Mouse (Mus musculus) left cerebral cortex, postnatal 4 days (tissue): ENCODE data around the gene Telo2. TPM values are rescaled to one million over a fixed set of nuclear protein-coding genes. Genes with fewer than 3 reads are reported as not detected.

Experiments used
- DNase-seq: peaks from one replicate; pipeline ENCODE4 v3.0.0-alpha.2; 2022
- intact Hi-C: fragments of 180-260 bp; cut with DNase I; formaldehyde crosslinking; loops from one replicate; pipeline ENCODE4 v1.15.1; 2025
- total RNA-seq, 2 experiments: library from RNA; stranded (reverse); gene quantifications; 2 replicates each; pipeline ENCODE4 v1.2.3; 2021

Telo2 gene
- total RNA-seq, 2 experiments from 2014 or later, result 58.3 to 59.3 TPM

GRCm38 (mm10) chr17:25109578-25109977 lies 6.2 kb downstream of the Telo2 start:
- DNase-seq, result peak; percentile 54
- intact Hi-C loops, result no loop called here

DNA sequence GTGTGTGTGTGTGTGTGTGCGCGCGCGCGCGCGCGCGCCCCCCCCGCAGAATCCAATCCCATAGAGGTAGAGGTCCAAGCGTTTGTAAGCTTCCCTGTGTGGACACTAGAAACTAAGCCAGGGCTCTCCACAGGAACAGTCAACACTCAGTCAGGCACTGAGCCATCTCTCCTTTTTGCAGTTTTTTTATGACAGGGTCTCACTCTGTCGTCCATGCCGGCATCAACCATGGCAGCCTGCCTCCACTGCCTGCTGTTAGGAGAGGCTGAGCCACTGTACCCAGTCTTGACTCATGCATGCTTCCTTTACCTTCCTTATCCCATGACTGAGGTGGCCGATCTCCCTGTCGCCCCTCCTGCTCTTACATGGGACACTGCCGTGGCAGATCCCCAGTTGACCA lies 8.0 kb downstream of the Telo2 start:
- intact Hi-C loops, result no loop called here
- no peak for DNase-seq

GRCm38 (mm10) chr17:25101338-25101737 lies 14.4 kb downstream of the Telo2 start:
- intact Hi-C loops, result no loop called here
- DNase-seq, result no peak

GRCm38 (mm10) chr17:25100052-25100451 lies 15.7 kb downstream of the Telo2 start:
- intact Hi-C loops, result no loop called here
- DNase-seq, result no peak

DNA sequence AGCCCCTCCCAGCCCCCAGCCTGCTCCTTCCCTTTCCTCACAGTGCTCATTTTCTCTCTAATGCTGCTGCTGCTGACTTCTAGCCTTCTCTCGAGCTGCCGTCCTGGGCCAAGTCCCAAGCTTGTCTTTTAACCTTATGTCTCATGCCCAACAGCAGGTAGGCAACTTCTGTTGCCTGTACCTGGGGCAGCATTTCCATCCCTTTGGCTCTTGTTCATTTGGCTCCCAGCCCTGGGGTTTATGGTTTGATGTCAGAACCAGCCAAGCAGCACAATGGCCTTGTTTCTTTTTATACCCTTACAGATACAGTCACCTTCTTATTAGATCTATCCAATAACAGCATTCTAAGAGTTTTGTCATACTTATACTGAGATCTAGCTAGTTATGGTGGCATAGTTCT lies 19.5 kb downstream of the Telo2 start:
- intact Hi-C loops, result no loop called here

DNA sequence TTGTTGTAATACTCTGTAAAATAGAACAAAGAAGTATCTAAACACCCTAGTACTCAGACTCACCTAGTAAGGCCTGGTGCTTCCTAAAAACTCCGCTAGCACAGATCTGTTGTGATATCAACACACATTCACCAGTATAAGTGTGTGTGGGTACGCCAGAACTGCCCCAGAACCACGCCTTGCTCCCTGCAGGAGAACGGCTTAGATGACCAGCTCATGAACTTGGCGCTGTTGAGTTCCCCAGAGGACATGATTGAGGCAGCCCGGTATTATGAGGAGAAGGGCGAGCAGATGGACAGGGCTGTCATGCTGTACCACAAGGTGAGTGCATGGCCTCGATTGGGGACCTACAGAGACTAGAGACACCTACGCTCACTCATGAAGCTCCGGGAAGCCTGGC lies 25.3 kb downstream of the Telo2 start:
- no peak for DNase-seq
- intact Hi-C loops, result no loop called here

More for the DNA sequence above, 19.5 kb downstream of the Telo2 start:
- DNase-seq, result no peak

DNA sequence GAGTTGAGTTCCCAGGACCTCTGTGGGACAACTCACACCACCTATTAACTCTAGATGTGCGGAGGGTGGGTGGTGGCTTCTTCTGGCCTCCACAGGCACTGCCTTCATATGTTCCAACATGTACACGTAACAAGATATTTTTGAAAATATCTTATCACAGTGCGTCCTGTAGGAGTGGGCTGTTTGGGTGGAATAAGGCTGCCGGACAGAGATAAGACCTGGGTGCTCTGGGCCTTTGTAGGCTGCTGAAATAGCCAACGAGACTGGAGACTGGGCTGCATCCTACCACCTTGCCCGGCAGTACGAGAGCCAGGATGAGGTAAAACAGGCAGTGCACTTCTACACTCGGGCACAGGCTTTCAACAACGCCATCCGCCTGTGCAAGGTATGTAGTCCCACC lies 26.6 kb downstream of the Telo2 start:
- DNase-seq, result no peak
- intact Hi-C loops, result no loop called here

DNA sequence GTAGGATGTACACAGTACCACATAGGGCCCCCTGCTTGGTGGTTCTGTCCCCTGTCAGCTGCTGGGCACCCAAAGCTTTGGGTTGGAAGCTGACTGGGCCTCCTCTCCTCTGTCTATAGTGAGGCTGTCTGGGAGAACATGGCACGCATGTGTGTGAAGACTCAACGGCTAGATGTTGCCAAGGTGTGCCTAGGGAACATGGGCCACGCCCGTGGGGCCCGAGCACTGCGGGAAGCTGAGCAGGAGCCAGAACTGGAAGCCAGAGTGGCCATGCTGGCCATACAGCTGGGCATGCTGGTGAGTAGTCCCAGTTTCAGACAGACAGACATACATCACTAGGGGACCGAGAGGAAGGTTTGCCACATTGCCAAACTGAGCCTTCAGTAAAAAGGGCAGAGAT lies 29.0 kb downstream of the Telo2 start:
- intact Hi-C loops, result no loop called here
- no peak for DNase-seq

DNA sequence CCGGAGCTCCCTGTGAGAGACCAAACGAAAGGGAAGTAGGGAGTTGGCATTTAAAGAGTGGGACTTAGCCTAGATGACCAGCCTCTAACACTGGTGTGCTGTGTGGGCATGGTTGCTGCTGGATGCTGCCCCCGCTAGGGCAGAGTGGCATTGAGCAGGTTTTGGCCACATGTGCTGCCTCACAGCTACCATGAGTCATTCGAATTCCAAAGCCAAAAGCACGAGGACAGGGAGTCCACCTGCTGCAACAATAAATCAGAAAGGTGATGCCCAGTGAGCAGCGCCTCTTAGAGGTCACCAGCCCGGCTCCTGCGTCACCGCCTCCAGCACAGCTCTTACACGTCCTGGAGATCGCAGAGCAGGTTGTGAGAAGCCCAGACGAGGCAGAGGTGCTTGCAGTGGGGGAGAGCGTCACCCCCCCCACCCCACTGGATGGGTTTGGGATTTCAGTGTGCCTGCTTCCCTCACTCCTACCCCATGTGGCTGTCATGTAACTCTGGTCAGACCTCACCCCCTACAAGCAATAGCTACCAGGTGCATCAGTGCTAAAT lies 30.9 kb downstream of the Telo2 start:
- intact Hi-C loops, result no loop called here

DNA sequence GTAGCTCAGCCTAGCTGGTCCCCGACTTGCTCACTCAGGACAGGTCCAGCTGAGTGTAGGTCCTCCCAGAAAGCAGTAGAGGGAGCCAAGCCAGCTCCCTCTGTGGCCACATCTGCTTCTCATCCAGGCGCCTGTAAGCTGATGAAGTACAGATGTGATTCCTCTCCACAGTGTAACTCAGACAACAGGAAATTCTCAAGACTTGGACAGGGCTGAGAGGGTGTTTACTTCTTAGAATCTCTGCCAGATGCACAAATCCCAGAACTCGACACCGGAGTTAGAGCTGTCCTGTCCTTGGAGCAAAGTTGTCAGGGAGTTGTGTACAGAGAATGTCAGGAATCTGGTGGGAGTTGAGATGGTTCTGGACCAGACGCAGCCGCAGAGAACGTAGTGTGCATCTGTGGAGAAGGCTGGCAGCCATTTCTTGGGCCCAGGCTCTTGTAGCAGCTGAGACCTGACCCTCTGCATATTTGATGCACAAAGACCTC lies 32.3 kb downstream of the Telo2 start, which contains the start of gene Tmem204:
Tmem204 (minus strand) TSS at position 148 of the 488 bp plus-strand sequence.
- DNase-seq, result no peak
- intact Hi-C loops, result no loop called here

More for the DNA sequence above, 30.9 kb downstream of the Telo2 start:
- DNase-seq, result no peak

DNA sequence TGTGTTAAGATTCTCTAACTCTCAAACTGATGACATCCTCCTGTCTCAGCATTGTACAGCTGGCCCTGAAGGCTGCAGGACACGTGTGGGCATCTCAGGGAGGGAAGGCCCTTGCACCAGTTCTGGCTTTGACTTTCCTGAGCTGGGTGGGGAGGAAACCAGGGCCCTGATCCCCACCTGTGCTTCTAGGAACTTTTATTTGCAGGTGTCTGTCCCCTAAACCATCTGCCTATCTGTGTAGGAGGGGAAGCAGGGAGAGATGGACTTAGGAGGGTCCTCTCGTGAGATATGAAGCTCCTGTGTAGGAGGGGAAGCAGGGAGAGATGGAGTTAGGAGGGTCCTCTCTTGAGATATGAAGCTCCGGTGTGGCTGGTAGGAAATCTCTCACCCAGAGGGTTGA lies 32.9 kb downstream of the Telo2 start:
- intact Hi-C loops, result no loop called here
- no peak for DNase-seq

DNA sequence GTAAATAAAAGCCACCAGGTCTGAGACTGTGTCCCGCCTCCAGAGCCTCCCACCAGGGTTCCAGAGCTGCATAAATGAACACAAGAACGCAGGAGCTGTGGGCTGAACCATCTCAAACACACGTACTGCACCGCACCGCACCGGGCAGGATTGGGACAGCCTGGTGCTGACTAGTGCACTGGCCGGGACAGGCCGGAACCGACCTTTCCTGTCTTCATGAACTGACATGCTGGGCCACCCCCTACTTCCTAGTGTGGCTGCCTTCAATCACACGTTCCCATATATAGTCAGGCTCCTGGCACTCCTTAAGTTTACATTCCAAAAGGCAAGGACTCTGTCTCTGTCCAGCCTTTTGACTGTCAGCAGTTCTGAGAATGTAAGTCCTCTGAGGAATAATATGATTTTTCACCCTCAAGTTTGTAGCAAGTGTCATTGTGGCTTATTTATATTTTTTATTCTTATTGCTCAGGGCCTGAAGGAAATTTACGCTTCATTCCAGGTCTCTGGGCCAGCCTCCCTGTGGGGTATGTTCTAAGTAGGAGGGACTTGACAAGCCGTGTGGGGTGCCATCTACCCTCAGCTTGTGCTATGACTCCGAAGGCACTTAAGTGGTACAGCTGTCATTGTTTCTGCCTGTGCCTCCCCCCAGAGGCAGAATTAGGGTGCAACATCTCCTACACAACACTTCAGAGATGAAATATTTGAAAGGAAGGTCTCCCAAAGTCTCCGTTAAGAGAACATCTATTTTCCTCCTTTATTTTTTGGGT lies 33.5 kb downstream of the Telo2 start:
- no peak for DNase-seq
- intact Hi-C loops, result no loop called here

GRCm38 (mm10) chr17:25080960-25081381 lies 34.8 kb downstream of the Telo2 start:
- no peak for DNase-seq
- intact Hi-C loops, result no loop called here

GRCm38 (mm10) chr17:25080210-25080609 lies 35.6 kb downstream of the Telo2 start:
- intact Hi-C loops, result no loop called here

DNA sequence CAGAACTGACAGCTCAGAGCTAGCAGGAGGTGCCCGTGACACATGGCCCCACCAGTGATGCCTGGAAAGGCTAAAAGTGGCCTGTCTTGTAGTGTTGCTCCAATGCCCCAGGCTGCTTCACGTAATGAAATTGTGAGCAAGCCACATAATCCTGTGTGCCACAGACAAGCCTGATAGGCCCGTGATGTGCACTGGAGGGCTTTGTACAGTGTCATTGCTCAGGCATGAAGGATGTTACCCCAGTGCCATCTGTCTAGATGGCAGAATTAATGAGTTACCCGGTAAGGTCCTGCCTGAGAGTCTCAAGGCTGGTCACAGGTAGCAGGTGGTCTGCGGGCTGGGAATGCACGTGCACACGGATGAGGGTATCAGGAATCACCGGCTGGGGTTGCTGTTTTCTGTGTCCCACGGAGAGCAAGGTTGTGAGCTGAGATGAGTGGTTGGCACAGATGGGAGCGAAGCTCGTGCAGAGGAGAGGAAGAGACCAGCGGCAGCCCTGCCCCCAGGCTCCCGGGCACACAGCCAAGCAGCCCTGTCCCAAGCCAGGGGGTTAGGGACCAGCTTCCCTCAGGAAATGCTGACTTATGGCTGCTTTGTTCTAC lies 37.9 kb downstream of the Telo2 start:
- intact Hi-C loops, result no loop called here
- peak; percentile 90 for DNase-seq

More at GRCm38 (mm10) chr17:25080210-25080609, 35.6 kb downstream of the Telo2 start:
- DNase-seq, result no peak

DNA sequence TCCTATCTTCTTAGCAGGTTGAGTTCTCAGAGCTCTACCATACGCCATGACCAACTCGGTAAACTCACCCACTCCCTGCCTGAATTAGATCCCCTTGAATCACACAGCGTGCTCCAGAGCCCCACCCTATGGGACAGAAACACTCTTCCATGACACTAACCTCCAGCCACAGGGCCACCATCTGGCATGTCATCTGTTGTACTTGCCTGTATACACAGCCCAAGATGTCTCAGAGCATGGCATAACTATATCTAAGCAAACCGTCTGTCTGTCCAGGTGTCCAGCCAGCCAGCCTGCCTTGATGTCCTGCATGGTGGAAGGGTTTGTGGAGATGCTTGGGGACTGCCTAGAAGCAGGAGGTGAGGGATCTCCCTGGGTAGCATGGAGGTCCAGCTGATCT lies 38.9 kb downstream of the Telo2 start:
- intact Hi-C loops, result no loop called here
- DNase-seq, result peak; percentile 58

DNA sequence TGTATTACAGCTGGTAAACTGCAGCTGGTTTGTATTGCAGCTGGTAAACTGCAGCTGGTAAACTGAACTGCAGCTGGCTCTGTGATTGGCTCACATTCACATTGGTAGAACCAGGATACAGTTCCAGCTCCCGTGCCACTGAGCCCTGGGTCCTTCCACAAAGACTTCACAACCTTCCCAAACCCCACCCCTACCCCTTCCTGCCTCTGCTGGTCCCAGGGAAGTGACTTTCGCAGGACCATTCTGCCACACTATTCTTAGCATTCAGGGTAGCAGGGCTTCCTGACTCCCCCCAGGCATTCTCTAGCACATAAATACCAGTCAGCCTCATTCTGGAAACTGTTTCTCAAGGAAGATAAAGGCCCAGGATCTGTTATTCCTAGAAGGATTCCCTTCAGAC lies 47.1 kb downstream of the Telo2 start:
- DNase-seq, result no peak

GRCm38 (mm10) chr17:25067442-25067851 lies 48.3 kb downstream of the Telo2 start:
- no peak for DNase-seq
- intact Hi-C loops, result no loop called here

More for the DNA sequence above, 47.1 kb downstream of the Telo2 start:
- intact Hi-C loops, result no loop called here

- intact Hi-C loops, result no loop called here
- no peak for DNase-seq
These were observed 49.2 kb downstream of the Telo2 start for GRCm38 (mm10) chr17:25066595-25066994.

GRCm38 (mm10) chr17:25065189-25065588 lies 50.6 kb downstream of the Telo2 start:
- intact Hi-C loops, result no loop called here
- no peak for DNase-seq

- DNase-seq, result no peak
- intact Hi-C loops, result no loop called here
These were observed 51.4 kb downstream of the Telo2 start for GRCm38 (mm10) chr17:25064351-25064750.

DNA sequence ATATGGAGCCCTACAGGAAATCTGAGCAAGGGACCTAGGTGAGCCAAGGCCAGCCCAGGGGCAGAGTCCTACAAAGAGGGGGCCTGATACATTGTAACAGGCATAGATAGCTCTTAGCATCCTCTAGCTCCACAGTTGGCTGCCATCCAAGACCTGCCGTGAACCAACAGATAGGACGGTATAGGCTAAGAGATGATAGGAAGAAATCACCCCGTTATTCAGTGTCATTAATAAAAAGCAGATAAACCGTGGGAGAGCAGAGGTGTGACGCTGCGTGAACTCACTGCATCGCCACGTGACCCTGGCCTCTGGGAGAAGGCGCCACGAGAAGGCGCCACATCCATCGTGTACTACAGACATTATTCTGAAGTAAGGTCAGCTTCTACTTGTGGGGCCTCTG lies 51.9 kb downstream of the Telo2 start:
- DNase-seq, result peak; percentile 56
- intact Hi-C loops, result no loop called here
